Mouse (Mus musculus): ENCODE measurements around the gene Unc5a.

Unc5a gene

DNA sequence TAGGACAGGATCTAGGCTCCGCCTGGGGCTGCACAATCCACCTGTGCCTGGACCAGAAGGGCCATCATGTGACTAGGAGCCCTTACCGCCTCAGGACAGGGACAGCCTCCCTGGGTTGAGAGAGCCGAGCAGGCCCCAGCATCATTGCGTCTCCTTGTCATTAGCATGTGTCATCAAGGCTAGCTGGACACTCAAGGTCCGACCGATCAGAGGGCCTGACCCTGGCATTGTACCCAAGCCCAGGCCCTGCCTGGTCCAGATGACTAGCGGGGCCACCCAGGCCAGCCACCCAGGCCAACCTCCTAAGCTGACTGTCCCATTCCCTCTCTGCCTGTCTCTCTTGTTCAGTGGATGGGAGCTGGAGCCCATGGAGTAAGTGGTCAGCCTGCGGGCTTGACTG lies 48.4 kb downstream of the Unc5a start:
- in situ Hi-C loops (cut with MboI; ENCODE audit: low sequenced_read_pairs), result no loop called here

DNA sequence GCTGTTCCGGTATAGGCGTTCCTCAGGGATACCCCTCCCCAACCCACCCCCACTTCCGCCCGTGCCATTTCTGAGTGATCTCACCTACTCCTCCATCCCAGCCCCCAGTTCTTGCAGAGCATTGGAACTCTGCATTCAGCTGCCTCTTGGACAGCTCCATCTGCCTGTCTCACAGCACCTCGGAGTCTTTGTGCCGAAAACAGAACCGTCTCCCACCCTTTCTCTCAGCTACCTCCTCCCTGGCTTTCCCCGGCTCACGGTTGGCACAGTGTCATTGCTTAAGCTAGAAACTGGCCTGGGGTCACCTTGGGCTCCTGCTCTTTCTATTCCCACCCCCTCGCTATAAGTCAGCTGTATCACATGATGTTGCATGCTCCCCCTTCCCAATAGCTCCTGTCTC lies 51.2 kb downstream of the Unc5a start:
- in situ Hi-C loops (cut with MboI; ENCODE audit: low sequenced_read_pairs), result no loop called here

DNA sequence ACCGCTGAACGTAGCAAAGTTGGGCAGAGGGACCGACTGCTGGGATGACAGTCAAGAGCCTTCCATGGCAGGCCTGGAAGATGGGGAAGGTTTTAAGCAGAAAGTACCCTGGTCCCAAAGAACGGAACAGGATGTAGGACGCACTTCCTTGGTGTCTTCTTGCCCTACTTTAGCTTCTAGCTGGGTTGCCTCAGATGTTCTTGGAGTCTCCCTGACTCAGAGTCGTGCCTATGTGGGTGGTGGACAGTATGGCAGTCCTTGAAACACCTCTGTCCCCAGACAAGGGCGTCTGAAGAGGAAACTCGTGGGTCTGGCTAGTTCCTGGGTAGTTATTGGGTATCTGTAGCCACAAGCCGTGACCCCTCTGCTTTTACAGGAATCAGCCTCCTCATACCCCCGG lies 52.9 kb downstream of the Unc5a start:
- in situ Hi-C loops (cut with MboI; ENCODE audit: low sequenced_read_pairs), result no loop called here

DNA sequence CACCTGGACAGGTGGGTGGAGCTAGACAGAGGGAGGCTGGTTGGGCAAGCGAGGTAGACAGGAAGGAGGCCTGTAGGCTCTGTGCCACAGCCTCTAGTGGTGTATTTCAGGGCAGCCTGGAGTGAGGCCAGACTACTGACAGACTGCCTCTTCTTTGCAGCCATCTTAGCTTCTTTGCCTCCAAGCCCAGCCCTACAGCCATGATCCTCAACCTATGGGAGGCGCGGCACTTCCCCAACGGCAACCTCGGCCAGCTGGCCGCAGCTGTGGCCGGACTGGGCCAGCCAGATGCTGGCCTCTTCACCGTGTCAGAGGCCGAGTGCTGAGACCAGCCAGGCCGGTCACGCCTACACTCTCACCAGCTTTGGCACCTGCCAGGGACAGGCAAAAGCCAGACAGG lies 55.4 kb downstream of the Unc5a start:
- in situ Hi-C loops (cut with MboI; ENCODE audit: low sequenced_read_pairs), result no loop called here

DNA sequence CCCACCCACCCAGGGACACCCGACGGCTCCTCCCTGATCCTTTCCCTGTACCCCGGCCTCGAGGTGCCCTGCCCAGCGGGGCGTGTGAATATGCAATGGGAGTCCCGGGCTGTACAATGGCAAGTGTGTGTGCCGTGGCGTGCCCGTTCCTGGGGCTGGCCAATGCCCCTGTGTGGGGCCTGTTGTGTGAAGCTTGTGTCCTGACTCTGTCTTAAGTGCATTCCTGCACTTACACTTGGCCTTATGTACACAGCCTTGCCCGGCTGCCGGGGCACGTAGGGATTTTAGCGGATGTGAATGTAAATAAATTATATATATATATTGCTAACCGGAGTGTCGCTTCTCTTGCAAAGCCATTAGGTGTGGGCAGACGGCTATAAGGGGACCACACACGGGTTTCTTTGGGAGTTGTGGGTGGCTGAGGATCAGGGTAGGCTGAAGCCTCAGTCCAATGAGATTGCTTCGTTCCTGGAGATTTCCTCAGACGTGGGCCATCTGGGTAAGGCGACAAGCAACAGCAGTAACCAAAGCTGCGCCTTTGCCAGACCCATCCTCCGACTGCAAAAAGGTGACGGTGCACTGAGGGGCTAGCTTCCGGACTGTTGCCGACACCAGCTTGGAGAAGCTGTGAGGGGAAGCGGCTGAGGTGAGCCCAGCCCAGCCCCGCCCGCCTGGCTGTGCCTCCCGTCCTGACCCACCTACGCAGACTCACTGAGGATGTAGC lies 56.6 kb downstream of the Unc5a start:
- in situ Hi-C loops (cut with MboI; ENCODE audit: low sequenced_read_pairs), result no loop called here

DNA sequence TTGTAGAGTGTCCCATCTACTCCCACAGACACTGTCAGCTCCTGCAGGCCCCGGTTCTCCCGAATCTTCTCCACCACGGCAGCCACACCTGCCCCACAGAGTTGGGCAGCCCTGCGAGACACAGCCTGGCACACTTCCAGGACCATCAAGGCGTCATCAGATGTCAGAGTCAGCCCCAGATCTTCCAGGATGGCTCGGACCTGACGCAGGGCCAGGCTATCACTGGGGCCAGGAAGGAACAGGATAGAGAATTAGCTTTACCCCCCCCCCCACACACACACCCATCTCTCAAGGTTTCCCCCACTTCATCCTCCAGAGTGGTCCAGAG lies 57.2 kb downstream of the Unc5a start:
- in situ Hi-C loops (cut with MboI; ENCODE audit: low sequenced_read_pairs), result no loop called here

DNA sequence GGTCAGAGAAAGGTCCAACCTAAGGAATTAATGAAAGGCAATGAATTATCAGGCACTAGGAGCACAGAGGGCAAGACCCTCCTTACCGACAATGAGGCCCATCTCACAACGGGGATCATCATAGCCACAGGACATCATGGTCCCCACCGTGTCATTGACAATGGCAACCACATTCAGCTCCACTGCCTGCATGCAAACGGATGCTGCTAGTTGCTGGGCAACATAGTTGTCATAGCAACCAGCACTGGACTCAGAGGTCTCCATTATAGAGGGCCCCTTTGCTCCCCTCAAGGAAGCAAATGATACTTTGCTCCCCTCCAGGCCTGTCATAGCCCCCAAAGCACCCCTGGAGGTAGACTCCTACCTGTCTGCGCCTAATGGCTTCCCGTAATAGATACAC lies 59.4 kb downstream of the Unc5a start:
- in situ Hi-C loops (cut with MboI; ENCODE audit: low sequenced_read_pairs), result no loop called here

DNA sequence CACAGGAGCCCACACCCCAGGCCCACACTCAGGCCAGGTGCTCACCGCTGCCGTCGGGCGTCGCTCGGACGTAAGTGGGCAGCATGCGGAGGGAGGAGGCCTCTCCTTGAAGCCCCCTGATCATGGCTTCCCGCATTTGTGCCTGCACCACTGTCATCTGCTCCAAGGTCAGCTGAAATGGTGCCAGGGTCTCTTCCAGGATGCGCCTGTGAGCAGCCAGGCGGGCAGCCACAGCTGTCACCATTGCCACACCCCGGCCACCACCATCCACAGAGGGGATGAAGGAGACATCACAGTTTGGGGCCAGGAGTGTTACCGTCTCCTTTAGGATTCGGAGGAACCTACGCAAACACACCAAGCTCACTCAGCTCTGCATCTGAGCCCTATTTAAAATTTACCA lies 61.9 kb downstream of the Unc5a start:
- in situ Hi-C loops (cut with MboI; ENCODE audit: low sequenced_read_pairs), result no loop called here

DNA sequence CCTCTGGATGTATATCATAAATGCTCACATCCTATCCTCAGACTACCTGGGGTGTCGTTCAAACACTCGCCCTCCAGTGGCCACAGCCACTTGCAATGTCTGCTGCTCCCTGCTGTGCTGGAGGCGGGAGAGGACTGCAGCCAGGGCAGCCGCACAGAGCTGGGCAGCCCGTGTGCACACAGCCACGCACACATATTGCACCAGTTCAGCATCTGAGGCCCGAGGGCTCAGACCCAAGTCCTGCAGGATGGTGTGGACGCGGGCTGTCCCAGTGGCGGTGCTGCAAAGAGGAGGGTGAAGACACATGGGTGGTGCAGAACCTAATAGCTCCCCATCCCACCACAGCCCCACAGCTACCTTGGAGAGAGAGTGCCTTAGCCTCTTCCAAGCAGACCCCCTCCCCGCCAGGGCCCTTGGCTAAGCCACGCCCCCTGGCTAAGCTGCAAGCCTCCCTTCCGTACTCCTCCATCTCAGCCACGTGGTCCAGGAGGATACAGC lies 62.8 kb downstream of the Unc5a start:
- in situ Hi-C loops (cut with MboI; ENCODE audit: low sequenced_read_pairs), result no loop called here

DNA sequence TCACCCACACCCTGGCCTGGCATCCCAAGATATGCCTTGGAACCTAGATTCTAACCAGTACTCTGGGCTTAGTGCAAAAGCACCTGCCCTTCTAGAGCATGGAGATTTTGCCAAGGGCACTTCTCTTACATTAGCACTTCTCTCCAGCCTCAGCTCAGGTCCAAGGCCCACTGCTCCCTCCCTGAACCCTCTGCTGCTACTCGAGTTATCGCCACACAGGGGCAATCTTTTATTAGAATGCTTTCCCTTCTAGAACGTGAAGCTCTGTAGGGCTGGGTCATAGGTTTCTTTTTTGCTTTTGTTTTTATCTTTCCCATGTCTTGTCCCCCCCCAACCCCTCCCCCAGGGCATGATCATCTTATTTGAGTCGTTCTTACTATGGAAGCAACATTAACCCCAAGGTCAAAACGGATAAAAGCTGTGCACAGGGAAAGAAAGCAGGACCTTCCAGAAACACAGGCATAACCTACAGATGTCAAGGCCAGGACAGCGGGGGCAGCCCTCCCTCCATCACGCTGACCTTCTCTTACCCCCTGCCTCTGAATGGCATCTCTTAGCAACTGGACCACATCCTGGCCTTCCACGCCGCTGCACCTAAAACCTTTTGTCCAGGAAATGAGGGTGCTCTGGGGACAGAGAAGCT lies 64.6 kb downstream of the Unc5a start:
- in situ Hi-C loops (cut with MboI; ENCODE audit: low sequenced_read_pairs), result no loop called here

DNA sequence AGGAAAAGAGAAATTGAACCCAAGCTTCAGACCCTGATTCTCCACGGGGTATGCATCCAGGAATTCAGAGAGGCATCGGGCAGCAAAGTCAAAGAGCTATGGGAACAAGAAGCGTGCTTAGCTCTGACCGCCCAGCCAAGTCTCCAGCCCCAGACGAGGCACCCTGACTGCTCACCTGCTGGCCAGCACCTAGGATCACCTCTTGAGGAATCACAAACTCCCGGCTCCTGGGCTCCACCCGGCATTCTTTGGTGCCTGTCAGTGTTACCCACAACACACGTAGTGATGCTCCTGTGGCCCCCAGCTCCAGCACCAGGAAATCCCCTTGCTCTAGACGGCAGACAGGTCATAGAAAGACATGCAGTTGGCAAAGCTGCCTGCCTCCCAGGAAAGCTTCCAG lies 65.2 kb downstream of the Unc5a start:
- in situ Hi-C loops (cut with MboI; ENCODE audit: low sequenced_read_pairs), result no loop called here

DNA sequence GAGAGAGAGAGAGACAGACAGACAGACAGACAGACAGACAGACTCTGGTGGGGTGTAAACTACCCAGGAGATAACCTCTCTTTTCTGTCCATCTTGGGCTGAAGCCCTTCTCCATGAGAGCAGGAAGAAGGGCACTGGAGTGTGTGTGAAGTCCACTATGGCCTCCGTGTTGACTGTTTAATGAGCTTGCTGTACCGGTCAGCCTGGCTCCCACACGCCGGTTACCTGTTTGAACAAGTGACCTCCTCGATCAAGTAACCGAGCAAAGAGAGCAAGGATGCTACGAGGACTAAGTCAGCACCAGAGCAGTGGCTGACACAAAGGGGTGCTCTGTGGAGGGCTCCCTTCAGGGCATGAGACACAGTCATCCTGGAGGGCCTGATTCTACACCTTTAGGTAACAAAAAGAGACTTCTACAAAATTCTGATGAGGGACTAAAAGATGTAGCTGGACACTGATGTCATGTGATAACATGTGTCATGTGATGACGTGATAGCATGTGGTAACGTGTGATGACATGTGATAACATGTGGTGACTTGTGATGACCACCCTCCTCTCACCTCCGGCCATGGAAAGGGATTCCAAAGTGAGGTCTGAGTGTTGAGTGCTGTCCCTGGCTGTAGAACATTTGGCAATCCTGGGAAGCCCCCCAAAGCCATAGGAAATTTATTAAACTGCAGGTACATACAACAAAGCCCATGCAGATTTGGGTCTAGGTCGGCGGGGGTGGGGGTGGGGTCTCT lies 68.1 kb downstream of the Unc5a start:
- in situ Hi-C loops (cut with MboI; ENCODE audit: low sequenced_read_pairs), result no loop called here

DNA sequence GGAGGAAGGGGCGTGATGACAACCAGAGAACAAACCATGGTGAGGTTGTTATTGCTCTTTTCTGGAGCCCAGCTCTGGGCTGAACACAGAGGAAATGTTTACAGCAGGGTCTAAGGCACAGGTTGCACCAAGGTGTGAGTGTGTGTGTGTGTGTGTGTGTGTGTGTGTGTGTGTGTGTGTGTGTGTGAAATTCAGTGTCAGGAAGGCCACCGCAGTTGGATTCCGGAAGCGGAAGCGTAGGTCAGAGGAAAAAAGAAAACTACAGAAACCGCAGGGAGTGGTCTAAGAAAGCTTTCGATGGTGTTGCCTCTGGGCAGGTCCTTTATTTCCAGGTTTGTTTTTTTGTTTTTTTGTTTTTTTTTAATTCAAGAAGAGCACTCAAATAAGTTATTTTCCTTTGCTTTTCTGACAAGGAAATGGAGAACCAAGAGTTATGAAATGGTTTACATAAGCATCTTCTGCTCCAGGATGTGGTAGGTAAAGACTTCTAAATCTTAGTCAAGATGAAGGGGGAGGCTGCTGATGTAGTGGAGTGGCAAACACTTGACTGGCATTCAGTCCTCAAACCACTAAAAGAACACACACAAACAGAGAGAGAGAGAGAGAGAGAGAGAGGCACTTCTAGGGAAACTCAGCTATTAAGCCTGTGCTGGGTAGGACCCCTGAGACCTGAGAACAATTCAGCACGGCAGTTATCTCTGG lies 68.8 kb downstream of the Unc5a start:
- in situ Hi-C loops (cut with MboI; ENCODE audit: low sequenced_read_pairs), result no loop called here

DNA sequence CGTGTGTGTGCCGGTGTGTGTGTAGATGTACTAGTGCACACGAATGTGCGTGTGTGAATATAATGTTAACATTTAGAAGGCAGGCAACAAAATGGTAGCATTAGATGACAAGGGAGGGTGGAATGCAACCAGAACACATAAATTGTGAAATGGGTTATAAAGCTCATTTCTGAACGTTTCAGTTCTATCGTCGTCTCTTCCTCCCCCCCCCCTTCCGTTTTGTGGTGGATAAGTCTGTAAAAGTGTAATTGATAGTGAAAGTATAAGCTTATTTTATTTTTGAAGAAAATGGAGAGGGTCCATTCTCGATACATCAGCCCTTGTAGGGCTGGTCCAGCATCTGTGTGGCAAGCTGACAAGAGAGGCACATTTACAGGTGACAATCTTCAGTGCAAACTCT lies 69.5 kb downstream of the Unc5a start:
- in situ Hi-C loops (cut with MboI; ENCODE audit: low sequenced_read_pairs), result no loop called here

DNA sequence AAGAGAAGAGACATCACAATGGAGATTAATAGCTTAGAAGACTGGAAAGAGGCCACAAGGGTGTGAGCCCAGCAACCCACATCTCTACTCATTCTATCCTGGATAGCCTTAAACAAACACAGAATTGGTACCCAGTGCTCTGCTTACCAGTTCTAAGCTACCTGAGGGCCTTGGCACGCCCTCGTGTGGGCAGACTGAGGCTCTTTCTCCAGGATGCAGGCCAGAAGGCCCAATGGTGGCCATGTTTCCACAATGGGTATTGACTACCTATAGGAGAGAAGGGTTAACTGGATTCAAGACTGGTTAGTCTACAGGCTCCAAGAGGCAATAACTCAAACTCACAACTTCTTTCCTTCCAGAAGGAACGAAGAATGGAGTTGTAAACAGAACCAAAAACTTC lies 70.0 kb downstream of the Unc5a start:
- in situ Hi-C loops (cut with MboI; ENCODE audit: low sequenced_read_pairs), result no loop called here

DNA sequence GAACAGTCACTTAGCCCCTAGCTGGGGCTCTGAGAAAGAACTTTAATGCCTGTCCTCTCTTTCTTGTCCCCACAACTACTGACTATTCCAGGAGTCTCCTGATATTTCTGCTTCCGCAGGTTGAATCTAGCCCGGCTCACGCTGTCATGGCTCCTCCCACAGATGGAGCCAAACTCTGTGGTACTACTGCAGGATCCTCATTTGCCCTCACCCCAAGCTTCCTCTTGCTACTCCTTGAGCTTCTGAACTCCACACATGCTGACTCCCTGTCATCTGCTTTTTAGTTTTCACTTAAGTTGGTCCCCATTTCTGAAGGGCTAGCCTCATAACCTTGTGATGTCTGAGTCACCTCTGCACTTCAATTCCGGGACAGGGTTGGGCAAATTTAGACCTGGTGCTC lies 70.8 kb downstream of the Unc5a start:
- in situ Hi-C loops (cut with MboI; ENCODE audit: low sequenced_read_pairs), result no loop called here

DNA sequence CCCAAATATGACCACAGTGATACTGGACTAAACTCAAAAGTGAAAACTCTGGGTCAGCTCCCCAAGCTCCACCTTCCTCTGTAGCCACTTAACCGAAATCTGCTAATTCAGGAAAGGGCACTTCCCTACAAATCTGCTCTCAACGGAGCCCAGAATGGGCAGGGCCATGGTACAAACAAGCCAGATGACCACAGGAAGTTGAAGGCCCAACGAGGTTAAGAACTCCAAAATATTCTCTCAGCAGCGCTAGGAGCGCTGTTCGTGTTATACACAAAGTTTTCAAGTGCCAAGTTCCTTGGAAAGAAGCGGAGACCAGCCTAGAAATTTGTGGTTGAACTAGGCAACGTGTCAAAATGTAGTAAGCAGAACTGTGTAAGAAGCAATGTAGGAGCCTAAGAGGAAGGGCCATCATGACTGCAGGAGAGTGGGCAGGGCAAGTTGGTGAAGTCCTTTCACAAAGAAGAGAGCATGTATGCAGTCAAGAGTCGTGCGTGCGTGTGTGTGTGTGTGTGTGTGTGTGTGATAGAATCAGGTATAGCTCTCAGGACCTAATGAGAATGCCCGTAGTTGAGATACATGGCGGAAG lies 72.1 kb downstream of the Unc5a start, which contains the start of gene Hk3:
Hk3 (minus strand) TSS at position 192 of the 586 bp plus-strand sequence.
- in situ Hi-C loops (cut with MboI; ENCODE audit: low sequenced_read_pairs), result no loop called here

DNA sequence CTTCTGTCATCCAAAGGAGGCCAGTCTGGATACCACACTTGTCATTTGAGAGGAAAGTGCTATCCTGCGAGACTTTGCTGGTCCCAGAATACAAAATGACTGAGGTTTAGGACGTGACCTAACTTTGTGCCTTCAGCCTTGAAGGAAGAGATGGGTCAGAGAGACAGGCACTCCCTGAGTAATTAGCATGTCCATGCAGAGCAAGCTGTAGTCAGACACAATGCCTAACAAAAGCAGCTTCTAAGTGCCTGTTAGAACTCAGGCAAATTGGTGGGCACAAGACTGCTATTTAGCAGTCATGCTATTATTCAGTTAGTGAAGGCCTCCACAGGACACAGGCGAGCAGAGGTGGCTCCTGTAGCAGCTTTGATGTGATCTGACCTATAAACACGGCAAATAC lies 73.0 kb downstream of the Unc5a start:
- in situ Hi-C loops (cut with MboI; ENCODE audit: low sequenced_read_pairs), result no loop called here

DNA sequence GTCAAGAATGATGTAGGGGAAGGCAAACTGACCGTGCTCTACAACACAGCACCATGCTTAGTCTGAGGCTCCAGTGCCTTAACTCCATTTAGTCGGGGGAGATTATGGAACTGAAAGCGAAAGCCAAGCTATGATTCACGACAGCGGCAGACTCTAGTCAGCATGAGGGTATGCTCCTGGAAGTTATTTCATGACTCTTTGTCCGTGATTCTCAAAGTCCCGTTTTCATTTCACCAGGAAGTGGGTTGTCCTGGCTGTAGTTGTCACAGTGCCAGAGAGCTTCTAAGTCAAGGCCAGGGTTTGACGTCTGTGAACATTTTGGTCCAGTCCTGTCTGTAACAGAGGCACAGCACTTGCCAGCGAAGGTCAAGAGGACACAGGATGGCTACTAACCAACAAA lies 73.5 kb downstream of the Unc5a start:
- in situ Hi-C loops (cut with MboI; ENCODE audit: low sequenced_read_pairs), result no loop called here

DNA sequence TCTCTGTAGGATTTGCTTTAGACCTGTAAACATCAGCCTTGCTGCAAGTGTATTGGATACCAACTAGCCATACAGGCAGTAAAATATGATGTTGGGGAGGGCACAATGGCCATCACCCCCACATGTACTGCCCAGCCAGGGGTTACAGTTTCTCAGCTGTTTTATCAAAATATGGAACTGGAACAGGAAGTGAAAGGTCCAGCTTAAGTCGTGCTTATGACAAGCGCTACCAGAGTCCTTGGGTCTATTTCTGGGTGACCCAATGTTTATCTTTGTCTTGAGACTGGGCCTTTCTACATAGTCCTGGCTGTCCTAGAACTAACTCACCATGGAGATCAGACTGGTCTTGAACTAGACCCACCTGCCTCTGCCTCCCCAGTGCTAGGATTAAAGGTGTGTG lies 75.0 kb downstream of the Unc5a start:
- in situ Hi-C loops (cut with MboI; ENCODE audit: low sequenced_read_pairs), result no loop called here

DNA sequence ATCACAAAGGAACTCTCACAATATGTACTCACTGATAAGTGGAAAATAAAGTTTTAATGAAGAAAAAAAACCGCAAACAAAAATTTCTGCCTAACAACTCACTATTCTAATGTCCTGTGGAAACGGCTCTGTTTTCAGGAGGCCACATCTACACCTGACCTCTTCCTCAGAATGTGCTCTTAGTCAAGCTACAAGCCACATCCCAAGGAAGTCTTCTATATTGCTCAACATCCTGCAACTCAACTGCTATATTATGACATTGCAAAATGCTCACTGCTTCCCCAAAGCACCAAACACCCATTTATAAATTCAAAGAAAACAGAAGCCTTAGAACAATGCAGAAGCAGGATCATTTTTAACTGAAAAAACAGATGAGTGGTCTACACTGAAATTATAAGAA lies 90.8 kb downstream of the Unc5a start:
- in situ Hi-C loops (cut with MboI; ENCODE audit: low sequenced_read_pairs), result no loop called here
